Mouse (Mus musculus): Measurements from ENCODE around the gene Cep164. TPM values are rescaled to one million over a fixed set of nuclear protein-coding genes. Genes with fewer than 3 reads are reported as not detected.
"Not testable (repeated sequence)": the region's sequence is repeated elsewhere in the genome, so short reads cannot be mapped to it uniquely, and the experiment has no call there.

Cep164 gene
- polyA plus RNA-seq, 1 experiment from 2014 or later = 22.8 TPM

DNA sequence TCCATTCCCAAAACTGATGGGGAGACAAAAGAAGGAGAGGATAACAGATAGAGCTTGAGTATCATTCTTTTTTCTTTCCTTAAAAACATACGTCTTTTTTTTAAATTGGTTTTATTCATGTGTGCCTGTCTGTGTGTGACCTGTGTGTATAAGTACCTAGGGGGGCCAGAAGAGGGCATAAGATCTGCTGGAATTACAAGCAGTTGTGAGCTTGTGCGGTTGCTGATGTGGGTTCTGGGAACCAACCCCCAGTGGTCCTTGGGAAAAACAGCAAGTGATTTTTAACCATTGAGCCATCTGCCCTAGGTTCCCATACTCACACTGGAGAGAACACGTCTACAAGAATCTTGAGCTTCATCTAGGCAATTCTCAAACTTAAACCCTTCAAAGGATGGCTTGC, 31.2 kb downstream of the Cep164 start:
- Histone ChIP-seq H3K4me3 (no peak overlapping the region), H3K27ac (replicated peaks) (no peak overlapping the region), H3K4me1 (peaks cover 16% of the 10 kb centered on the region), H3K36me3 (replicated peaks) (peaks cover 60% of the 10 kb centered on the region), H3K27me3 (replicated peaks; ENCODE audit: low read depth, poor library complexity, severe bottlenecking) (no peaks in the 10 kb centered on the region), H3K9me3 (no peaks in the 10 kb centered on the region)
- no peak for DNase-seq (ENCODE audit: low spot score)
- 82% methylated on average over 3 of the region's 3 CpGs for WGBS

DNA sequence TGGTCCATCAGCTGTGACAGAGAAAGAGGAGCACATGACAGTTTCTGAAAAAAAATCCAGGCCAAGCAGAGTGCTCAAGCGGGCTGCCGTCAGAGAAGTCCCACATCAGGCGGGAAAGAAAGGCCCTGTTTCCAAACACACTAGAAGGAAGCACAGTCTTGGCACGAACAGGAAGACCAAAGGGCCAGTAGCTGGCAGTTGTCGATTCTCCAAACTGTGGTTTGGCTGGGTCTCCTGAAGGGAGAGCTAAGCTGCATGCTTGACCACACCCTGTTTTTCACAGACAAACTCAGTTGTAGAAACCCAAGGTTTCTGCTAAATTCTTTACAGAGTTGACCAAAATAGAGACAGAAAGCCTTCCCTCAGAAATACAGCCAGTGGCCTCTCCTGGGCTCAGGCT, 32.8 kb downstream of the Cep164 start:
- 85% methylated on average over 5 of the region's 5 CpGs for WGBS
- DNase-seq (ENCODE audit: low spot score) = no peak
- no peak overlapping the region for H3K4me3 ChIP-seq
- H3K36me3 ChIP-seq (replicated peaks) = peaks cover 59% of the 10 kb centered on the region
- no peaks in the 10 kb centered on the region for H3K9me3 ChIP-seq
- H3K27ac ChIP-seq (replicated peaks) = no peak overlapping the region
- H3K4me1 ChIP-seq = peaks cover 16% of the 10 kb centered on the region
- no peaks in the 10 kb centered on the region for H3K27me3 ChIP-seq (replicated peaks; ENCODE audit: low read depth, poor library complexity, severe bottlenecking)

DNA sequence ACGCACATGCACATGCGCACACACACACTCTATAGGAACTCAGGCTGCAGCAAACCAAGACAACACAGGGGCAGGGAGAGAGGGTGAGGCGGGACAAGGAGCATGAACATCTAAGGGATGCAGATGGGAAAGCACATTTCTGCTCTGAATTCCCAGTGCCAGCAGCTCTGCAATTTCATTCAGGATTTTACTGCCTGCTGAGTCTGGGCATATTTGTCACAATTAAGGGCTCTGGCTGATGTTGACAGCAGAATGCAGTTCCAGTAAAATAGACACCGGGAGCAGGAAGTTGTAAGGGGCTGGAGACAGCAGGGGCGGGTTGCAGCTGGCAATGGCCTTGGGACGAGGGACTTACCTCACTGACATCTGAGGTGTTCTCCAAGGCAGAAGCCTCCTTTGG, 34.8 kb downstream of the Cep164 start:
- Histone ChIP-seq H3K4me1 (peaks cover 13% of the 10 kb centered on the region), H3K27ac (replicated peaks) (no peak overlapping the region), H3K4me3 (no peak overlapping the region), H3K9me3 (no peaks in the 10 kb centered on the region), H3K36me3 (replicated peaks) (peaks cover 63% of the 10 kb centered on the region), H3K27me3 (replicated peaks; ENCODE audit: low read depth, poor library complexity, severe bottlenecking) (no peaks in the 10 kb centered on the region)
- WGBS = 93% methylated on average over 6 of the region's 6 CpGs
- no peak for DNase-seq (ENCODE audit: low spot score)

DNA sequence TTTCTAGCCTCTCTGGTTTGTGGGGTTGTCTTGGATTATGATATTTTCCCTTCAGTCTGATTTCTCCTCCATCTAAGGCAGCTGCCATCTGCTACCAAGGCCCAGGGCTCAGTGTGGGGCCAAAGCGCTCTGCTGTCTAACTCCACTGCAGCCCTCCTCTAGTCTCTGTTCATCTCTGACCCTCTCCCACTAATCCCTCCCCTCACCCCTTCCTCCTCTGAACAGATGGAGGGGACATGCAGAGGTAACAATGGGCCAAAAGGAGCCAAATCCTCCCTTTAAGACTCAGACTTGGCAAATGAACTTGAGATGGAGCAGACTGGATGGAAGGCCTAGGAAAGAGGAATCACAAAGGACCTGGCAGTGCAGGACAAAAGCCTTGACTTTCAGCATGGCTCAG, 36.3 kb downstream of the Cep164 start:
- Histone ChIP-seq H3K27me3 (replicated peaks; ENCODE audit: low read depth, poor library complexity, severe bottlenecking) (no peaks in the 10 kb centered on the region), H3K9me3 (no peaks in the 10 kb centered on the region), H3K4me1 (peaks cover 9% of the 10 kb centered on the region; the same call in 1 of the 2 replicates), H3K36me3 (replicated peaks) (peaks cover 65% of the 10 kb centered on the region), H3K4me3 (no peak overlapping the region), H3K27ac (replicated peaks) (no peak overlapping the region)
- WGBS = 80% methylated on average over 1 of the region's 1 CpGs
- no peak for DNase-seq (ENCODE audit: low spot score)

DNA sequence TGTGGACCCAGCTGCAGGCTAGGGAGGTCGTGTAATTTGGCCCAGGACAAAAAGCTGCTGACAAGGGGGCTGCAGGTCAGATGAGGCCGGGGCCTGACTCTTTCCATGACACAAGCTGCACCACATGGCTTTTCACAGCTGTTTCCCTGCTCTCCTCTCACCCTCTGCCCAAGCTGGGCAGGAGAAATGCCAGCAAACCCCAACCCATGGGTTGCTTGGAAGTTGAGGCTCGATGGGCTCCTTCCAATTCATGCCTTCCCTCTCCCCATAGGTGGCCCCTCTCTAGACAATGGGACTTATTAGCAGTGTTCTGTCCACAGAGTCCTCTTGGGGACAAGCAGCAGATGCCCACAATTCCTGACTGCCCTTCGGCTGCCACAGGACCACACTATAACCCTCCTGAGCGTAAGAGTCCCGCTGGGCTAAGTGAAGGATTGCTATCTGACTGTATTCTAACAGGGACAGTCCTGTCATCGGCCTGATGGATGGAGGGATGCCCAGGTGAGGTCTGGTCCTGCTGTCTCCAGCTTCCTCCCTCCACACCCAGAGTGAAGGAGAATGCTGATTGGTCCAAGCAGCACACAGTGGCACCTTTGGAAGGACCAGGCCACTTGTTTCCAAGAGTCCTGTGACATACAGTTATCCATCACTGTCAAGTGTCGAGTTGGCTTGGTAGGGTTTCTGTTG, 36.9 kb downstream of the Cep164 start:
- H3K36me3 ChIP-seq (replicated peaks) = peaks cover 71% of the 10 kb centered on the region
- WGBS = 77% methylated on average over 8 of the region's 8 CpGs

DNA sequence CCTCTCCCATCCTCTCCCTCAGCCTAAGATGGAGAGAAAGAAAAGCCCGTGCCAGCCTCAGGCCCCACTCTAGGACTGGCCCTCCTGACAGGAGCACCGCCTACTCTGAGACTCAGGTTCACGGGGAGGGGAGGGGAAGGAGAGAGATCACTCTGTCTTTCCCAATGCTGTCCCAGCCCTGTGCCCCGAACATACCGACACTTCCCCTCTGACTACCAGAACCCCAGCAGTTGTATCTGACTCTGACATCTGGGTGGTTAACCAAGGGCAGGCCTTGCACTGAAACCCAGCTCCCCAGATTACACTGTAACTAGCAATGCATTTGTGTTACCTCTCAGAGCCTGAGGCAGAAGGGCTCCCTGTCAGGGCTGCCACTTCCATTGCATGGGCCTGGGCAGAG, 40.1 kb downstream of the Cep164 start:
- no peaks in the 10 kb centered on the region for H3K27me3 ChIP-seq (replicated peaks; ENCODE audit: low read depth, poor library complexity, severe bottlenecking)
- peaks cover 9% of the 10 kb centered on the region; the same call in 1 of the 2 replicates for H3K4me1 ChIP-seq
- no peak overlapping the region for H3K4me3 ChIP-seq
- 55% methylated on average over 5 of the region's 5 CpGs for WGBS
- H3K36me3 ChIP-seq (replicated peaks) = peaks cover 62% of the 10 kb centered on the region
- DNase-seq (ENCODE audit: low spot score) = no peak
- no peaks in the 10 kb centered on the region for H3K9me3 ChIP-seq
- no peak overlapping the region for H3K27ac ChIP-seq (replicated peaks)

More for the DNA sequence above, 36.9 kb downstream of the Cep164 start:
- H3K9me3 ChIP-seq = no peaks in the 10 kb centered on the region
- H3K4me3 ChIP-seq = no peak overlapping the region
- no peak for DNase-seq (ENCODE audit: low spot score)
- H3K27me3 ChIP-seq (replicated peaks; ENCODE audit: low read depth, poor library complexity, severe bottlenecking) = no peaks in the 10 kb centered on the region
- H3K27ac ChIP-seq (replicated peaks) = no peak overlapping the region; the same call in 1 of the 2 replicates
- peaks cover 9% of the 10 kb centered on the region; the same call in 1 of the 2 replicates for H3K4me1 ChIP-seq

DNA sequence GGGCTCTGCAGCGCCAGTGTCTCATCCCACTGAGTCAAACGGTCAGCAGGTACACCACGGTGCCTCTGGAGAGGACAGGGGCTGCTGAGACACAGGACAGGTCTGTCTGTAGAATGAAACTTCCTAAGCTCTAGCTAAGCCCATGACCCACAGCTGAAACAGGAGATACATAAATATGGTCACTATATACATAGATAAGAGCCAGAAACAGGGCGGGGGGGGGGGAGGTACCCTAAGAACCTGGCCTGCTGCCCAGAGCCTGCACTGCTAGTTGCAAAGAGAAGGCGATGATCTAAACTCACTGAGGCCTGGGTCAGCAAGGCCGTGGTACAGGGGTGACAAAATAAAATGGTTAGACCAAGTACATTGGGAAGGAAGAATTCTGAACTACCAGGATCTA, 40.9 kb downstream of the Cep164 start:
- Histone ChIP-seq H3K4me3 (no peak overlapping the region), H3K4me1 (peaks cover 9% of the 10 kb centered on the region; the same call in 1 of the 2 replicates), H3K27ac (replicated peaks) (no peak overlapping the region), H3K27me3 (replicated peaks; ENCODE audit: low read depth, poor library complexity, severe bottlenecking) (no peaks in the 10 kb centered on the region), H3K36me3 (replicated peaks) (peaks cover 53% of the 10 kb centered on the region), H3K9me3 (no peaks in the 10 kb centered on the region)
- WGBS = 89% methylated on average over 6 of the region's 6 CpGs
- DNase-seq (ENCODE audit: low spot score) = no peak

DNA sequence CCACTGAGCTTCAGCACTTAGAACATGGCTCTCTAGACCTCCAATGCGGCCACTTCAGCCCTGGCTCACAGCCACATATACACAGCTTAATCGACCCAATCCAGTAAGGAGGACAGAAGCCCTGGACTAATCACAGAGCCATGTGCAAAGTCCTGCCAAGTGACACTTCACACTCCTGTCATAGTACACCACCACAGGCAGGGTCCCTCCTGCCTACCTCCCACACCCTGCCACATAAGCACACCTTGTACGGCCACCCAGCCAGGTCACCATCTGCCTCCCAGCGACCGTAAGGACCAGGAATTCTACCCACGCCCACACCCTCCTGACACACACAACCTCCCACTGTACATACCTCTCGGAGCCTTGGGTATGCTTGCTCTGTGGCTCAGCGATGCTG, 41.4 kb downstream of the Cep164 start:
- Histone ChIP-seq H3K4me1 (peaks cover 9% of the 10 kb centered on the region; the same call in 1 of the 2 replicates), H3K9me3 (no peaks in the 10 kb centered on the region), H3K27me3 (replicated peaks; ENCODE audit: low read depth, poor library complexity, severe bottlenecking) (no peaks in the 10 kb centered on the region), H3K4me3 (no peak overlapping the region), H3K36me3 (replicated peaks) (peaks cover 48% of the 10 kb centered on the region), H3K27ac (replicated peaks) (no peak overlapping the region)
- no peak for DNase-seq (ENCODE audit: low spot score)
- WGBS = 96% methylated on average over 8 of the region's 8 CpGs

DNA sequence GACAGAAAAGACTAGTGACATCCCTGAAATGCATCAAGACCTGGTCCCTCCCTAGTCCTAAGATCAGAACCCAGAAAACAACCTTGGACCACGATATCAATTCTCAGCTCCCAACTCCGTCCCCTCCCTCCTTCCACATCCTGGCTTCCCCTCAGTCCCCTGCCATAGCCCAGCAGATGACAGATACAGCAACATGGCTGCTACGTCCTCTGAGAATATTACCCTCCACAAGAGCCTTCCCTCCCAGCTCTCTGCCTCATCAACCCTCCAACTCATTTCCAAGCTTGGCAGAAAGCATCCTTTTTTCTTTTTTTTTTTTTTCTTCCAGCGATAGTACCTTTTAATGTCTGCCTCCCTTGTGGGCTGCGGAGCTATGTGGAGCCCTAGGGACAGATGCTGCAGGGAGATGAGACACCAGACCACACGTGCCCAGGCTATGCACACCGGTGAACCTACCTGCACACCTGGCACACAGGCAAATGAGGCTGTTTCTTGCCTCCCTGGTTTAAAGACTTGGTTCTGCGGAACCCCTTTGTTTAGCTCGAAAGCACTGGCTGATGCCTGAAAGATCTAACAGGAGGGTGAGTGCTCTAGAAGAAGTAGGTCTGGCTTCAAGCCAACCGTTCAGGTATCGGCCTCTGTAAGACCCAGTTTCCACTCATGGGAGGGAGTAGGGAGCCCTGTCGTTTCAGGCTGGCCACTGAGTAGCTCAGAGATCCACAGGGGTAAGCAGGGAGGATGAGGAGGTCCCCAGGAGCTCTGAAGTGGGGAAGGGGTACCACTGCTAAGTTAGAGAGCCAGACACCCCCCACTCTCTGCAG, 45.0 kb downstream of the Cep164 start:
- Histone ChIP-seq H3K4me3 (no peak overlapping the region), H3K27me3 (replicated peaks; ENCODE audit: low read depth, poor library complexity, severe bottlenecking) (no peaks in the 10 kb centered on the region), H3K4me1 (peaks cover 8% of the 10 kb centered on the region; the same call in 1 of the 2 replicates), H3K36me3 (replicated peaks) (peaks cover 39% of the 10 kb centered on the region), H3K27ac (replicated peaks) (no peak overlapping the region), H3K9me3 (no peaks in the 10 kb centered on the region)
- no peak for DNase-seq (ENCODE audit: low spot score)
- WGBS = 92% methylated on average over 12 of the region's 12 CpGs

DNA sequence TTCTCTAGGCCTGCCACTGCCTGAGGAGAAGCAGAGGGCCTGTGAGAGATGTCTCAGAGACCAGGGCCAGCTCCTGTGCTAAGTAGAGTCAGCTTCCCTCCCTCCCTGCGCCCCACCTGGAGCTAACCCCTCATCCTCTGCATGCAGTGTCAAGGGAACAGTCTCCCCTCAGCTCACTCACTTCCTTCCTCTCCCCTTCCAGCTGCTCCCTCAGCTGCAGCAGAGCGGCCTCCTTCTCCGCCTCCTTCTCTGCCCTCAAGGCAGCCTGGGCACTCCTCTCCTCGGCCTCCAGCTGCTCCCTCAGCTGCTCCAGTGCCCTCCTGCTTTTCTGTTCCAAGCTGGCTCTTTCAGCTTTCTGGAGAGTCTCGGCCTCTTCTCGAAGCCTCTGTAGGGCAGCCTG, 49.3 kb downstream of the Cep164 start:
- 68% methylated on average over 6 of the region's 6 CpGs for WGBS
- H3K27ac ChIP-seq (replicated peaks) = peak overlapping the region; percentile 58; the same call in 1 of the 2 replicates

DNA sequence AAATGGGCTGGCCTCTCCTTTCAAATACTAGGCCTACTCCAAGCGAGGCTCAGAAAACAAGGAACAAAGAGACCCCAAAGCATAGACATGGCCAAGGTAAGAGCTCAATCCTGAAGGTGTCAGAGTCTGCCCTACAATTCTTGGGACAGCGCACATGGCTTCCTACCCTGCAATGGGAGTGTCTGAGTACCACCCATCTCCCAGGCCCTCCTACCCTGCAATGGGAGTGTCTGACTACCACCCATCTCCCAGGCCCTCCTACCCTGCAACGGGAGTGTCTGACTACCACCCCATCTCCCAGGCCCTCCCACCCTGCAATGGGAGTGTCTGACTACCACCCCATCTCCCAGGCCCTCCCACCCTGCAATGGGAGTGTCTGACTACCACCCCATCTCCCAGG, 52.3 kb downstream of the Cep164 start:
- H3K36me3 ChIP-seq (replicated peaks) = peaks cover 83% of the 10 kb centered on the region
- 83% methylated on average over 3 of the region's 3 CpGs for WGBS

More for the DNA sequence above, 49.3 kb downstream of the Cep164 start:
- peaks cover 56% of the 10 kb centered on the region for H3K36me3 ChIP-seq (replicated peaks)
- 0 out of 2 replicates have a peak, but pooled peaks cover 5% of the 10 kb centered on the region for H3K4me1 ChIP-seq
- no peaks in the 10 kb centered on the region for H3K27me3 ChIP-seq (replicated peaks; ENCODE audit: low read depth, poor library complexity, severe bottlenecking)
- no peak overlapping the region for H3K4me3 ChIP-seq
- no peak for DNase-seq (ENCODE audit: low spot score)
- H3K9me3 ChIP-seq = no peaks in the 10 kb centered on the region

DNA sequence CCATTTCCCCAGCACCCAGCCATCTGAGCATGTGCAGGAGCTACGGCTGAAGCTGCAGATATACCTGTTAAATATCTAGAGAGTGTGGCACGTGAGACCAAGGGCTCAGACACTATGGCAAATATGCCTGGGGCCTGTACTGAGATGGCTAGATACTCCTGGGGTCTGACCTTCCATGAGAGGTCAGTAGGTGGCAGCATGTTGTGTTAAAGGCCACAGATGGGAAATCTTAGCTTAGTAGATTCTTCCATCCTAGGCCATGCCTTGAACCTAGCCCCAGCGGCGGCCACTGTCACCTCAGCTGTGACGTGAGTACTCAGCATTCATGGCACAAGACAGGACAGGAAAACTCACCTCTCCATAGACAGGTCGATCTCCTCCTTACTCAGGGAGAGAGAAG, 54.4 kb downstream of the Cep164 start:
- no peaks in the 10 kb centered on the region for H3K9me3 ChIP-seq
- 74% methylated on average over 6 of the region's 6 CpGs for WGBS
- H3K36me3 ChIP-seq (replicated peaks) = peaks cover 95% of the 10 kb centered on the region
- H3K4me1 ChIP-seq = 0 out of 2 replicates have a peak, but pooled peaks cover 3% of the 10 kb centered on the region
- H3K4me3 ChIP-seq = no peak overlapping the region
- DNase-seq (ENCODE audit: low spot score) = no peak
- no peak overlapping the region for H3K27ac ChIP-seq (replicated peaks)
- no peaks in the 10 kb centered on the region for H3K27me3 ChIP-seq (replicated peaks; ENCODE audit: low read depth, poor library complexity, severe bottlenecking)

More for the DNA sequence above, 52.3 kb downstream of the Cep164 start:
- not testable (repeated sequence) for H3K4me3 ChIP-seq; H3K27me3 ChIP-seq (replicated peaks; ENCODE audit: low read depth, poor library complexity, severe bottlenecking); H3K27ac ChIP-seq (replicated peaks); H3K4me1 ChIP-seq; H3K9me3 ChIP-seq; DNase-seq (ENCODE audit: low spot score)

DNA sequence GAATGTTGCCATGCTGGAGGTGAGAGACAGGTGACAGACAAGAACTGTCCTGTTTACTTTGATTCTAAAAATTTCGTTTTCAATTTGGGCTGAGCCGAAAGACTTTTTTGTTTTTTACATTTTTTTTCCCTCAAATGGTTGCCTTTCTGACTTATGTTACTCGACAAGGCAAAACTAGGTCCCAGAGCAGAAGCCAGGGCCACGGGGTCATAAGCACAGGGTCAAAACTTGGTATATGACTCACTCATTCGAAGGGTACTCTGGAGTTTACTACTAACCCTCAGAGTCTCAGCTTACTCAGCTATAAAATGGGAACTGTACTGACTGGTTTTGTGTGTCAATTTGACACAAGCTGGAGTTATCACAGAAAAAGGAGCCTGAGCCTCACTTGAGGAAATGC, 58.9 kb downstream of the Cep164 start:
- Histone ChIP-seq H3K36me3 (replicated peaks) (peaks cover 68% of the 10 kb centered on the region), H3K4me1 (peaks cover 7% of the 10 kb centered on the region), H3K9me3 (no peaks in the 10 kb centered on the region), H3K4me3 (no peak overlapping the region), H3K27me3 (replicated peaks; ENCODE audit: low read depth, poor library complexity, severe bottlenecking) (no peaks in the 10 kb centered on the region), H3K27ac (replicated peaks) (no peak overlapping the region)
- 89% methylated on average over 5 of the region's 5 CpGs for WGBS
- DNase-seq (ENCODE audit: low spot score) = no peak

All from embryonic facial prominence, embryonic 10.5 days (tissue).